Mouse (Mus musculus) kidney, adult 2 months (tissue): ENCODE measurements at regions not wholly inside any gene's neighbourhood (a gene's known extent, or its start where the extent isn't known, plus 50 kb on each side); places are given as distances from the start of the nearest gene placed in this dataset.

Source experiments
- DNase-seq: peaks from one replicate; pipeline ENCODE4 v3.0.0; 2021
- H3K27ac ChIP-seq: fragments of 200-500 bp; 2 replicates; pipeline ENCODE4 v1.5.1; 2012; ENCODE audit warnings: low read depth, low read length, control low read depth, inconsistent platforms; ENCODE audit not compliant: insufficient read depth
- H3K27me3 ChIP-seq: fragments of 200-500 bp; replicated peaks from 2 replicates; pipeline ENCODE4 v1.6.1; 2012; ENCODE audit warnings: mild to moderate bottlenecking, moderate library complexity, low read length, inconsistent platforms; ENCODE audit not compliant: control insufficient read depth, insufficient read depth
- H3K36me3 ChIP-seq: fragments of 200-500 bp; 2 replicates; pipeline ENCODE4 v1.6.1; 2012; ENCODE audit warnings: mild to moderate bottlenecking, moderate library complexity, low read length, inconsistent platforms; ENCODE audit not compliant: control insufficient read depth, insufficient read depth
- H3K4me1 ChIP-seq: fragments of 200-500 bp; 2 replicates; pipeline ENCODE4 v1.6.1; 2011; ENCODE audit warnings: low read length; ENCODE audit not compliant: control insufficient read depth, insufficient read depth
- H3K4me3 ChIP-seq: fragments of 200-500 bp; 2 replicates; pipeline ENCODE4 v1.5.1; 2011; ENCODE audit warnings: mild to moderate bottlenecking, low read depth, low read length, control low read depth; ENCODE audit not compliant: insufficient read depth
- CTCF ChIP-seq: fragments of 200-500 bp; conservative IDR thresholded peaks from 2 replicates; pipeline ENCODE4 v1.5.1; 2011; ENCODE audit warnings: low read depth, mild to moderate bottlenecking, control low read depth, low read length, moderate library complexity, mixed read lengths; ENCODE audit not compliant: insufficient read depth, insufficient read length
- POLR2A ChIP-seq: fragments of 200-500 bp; IDR thresholded peaks from one replicate; pipeline ENCODE4 v1.6.1; 2011; ENCODE audit warnings: low read depth, low read length, control low read depth
- WGBS: fragments of 180-500 bp; shearing (Covaris S2); methylation state at CpG from one replicate; pipeline ENCODE4 v1.1.7; 2018; 5-methylcytosine and 5-hydroxymethylcytosine counted together

DNA sequence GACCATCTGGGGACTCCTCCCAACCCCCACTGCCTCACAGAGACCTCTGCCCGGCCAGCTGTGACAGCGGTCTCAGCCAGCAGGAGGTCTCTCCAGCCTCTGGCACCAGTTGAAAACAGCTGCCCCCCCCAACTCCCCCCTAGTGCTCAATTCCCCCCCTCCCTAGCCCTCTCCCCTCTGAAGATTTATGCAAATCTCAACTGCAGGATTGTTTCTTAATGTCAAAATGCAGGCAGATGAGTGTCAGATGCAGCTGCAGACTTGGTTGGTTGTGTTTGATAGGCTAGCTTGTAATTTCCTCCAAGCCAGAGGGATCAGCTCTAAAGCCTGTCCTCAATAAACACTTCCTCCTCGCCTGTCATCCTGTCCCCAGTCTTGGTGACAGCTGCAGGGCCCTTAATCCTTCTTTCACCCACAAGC, 317.7 kb downstream of the Mroh4 start:
- no peak overlapping the region for H3K4me3 ChIP-seq
- 20% methylated on average over 3 of the region's 3 CpGs for WGBS
- H3K4me1 ChIP-seq = no peaks in the 10 kb centered on the region
- no peak for DNase-seq
- H3K27me3 ChIP-seq = no peaks in the 10 kb centered on the region
- no peaks in the 10 kb centered on the region for H3K36me3 ChIP-seq
- TF ChIP-seq CTCF (no peak), POLR2A (no peak)
- no peak overlapping the region for H3K27ac ChIP-seq

DNA sequence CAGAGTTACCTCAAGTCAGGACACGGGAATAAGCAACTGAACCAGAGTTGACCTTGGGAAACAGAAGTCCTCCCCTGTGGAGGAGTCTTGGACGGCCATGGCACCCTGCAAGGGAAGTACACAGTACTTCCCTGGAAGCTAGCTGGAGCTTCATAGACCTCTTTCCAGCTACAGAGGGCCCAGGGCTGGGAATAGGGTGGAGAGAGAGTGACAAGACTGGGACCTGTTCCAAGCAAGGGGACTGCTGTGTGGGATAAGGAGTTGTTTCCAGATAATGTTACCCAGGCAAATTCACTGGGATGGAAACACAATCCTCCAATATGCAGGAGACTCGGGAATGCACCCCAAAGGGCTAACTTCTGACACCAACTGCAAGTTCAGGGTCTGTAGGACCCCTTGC, 325.1 kb downstream of the Mroh4 start:
- WGBS = 28% methylated on average over 3 of the region's 3 CpGs
- H3K36me3 ChIP-seq = no peaks in the 10 kb centered on the region
- TF ChIP-seq CTCF = no peak
- no peak for TF ChIP-seq POLR2A
- no peak overlapping the region for H3K4me3 ChIP-seq
- no peak overlapping the region for H3K27ac ChIP-seq
- H3K27me3 ChIP-seq = no peaks in the 10 kb centered on the region
- DNase-seq = no peak
- no peaks in the 10 kb centered on the region for H3K4me1 ChIP-seq

DNA sequence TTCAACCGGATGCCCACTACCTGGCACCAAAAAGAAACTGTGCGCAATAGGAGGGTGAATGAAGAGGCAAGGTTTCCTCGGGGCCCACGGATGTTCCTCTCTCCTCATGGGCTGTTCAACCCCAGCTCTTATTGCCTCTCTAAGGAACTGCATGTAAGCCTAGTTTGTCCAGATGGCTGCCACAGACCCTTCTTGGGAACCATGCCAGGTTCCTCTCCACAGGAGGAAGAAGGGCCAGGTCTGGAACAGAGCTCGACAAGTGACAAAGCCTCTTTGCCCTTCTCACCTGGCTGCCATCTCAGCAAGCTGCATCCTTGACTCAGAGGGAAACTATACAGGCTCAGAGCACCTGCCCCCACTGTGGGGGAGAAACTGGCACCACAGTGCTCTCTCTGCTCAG, 329.6 kb downstream of the Mroh4 start:
- no peak overlapping the region for H3K4me3 ChIP-seq
- no peak overlapping the region for H3K27ac ChIP-seq
- 89% methylated on average over 5 of the region's 5 CpGs for WGBS
- no peaks in the 10 kb centered on the region for H3K4me1 ChIP-seq
- no peak for DNase-seq
- TF ChIP-seq POLR2A (no peak), CTCF (no peak)
- no peaks in the 10 kb centered on the region for H3K27me3 ChIP-seq
- no peaks in the 10 kb centered on the region for H3K36me3 ChIP-seq

DNA sequence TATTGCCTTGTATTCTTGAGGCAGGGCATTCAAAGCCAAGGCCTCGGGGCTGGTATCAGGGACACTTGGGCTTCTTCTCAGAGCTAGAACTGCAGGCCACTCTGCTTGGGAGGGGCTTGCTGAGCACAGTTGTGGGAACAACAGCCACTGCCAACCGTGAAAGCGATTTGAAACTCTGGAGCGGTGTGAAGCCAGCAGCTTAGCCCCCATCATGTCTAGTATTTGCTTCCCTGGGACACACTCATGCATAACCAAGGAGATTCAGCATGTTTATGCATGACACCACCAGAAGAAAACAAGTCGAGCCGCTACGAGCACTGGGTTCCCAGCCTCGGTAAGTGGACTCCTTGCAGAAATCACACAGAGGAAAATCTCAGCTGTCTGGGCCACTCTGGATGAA, 339.9 kb downstream of the Mroh4 start:
- TF ChIP-seq POLR2A (no peak), CTCF (no peak)
- Histone ChIP-seq H3K4me3 (no peak overlapping the region), H3K27ac (no peak overlapping the region), H3K4me1 (no peaks in the 10 kb centered on the region), H3K27me3 (no peaks in the 10 kb centered on the region), H3K36me3 (no peaks in the 10 kb centered on the region)
- no peak for DNase-seq
- 36% methylated on average over 8 of the region's 8 CpGs for WGBS

DNA sequence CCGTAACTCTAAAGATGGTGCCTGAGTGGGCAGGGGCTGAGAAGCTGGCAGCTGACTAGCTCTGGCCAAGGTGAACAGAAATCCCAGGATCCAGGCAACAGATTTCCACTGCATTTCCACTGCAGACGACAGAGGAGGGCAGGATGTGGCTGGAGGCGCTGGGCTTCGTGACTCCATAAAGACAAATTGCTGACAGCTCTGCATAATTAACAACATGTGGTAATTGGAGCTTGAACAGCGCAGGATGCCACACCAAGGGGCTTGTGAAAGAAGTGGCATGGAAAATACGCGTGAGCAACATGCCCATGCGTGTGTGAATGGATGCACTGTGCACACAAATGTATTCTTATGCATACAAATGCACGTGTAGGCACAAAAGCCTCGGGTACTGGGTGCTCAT, 341.5 kb downstream of the Mroh4 start:
- Histone ChIP-seq H3K27ac (no peak overlapping the region), H3K36me3 (no peaks in the 10 kb centered on the region), H3K27me3 (no peaks in the 10 kb centered on the region), H3K4me1 (no peaks in the 10 kb centered on the region), H3K4me3 (no peak overlapping the region)
- WGBS = 59% methylated on average over 10 of the region's 10 CpGs
- TF ChIP-seq POLR2A (no peak), CTCF (no peak)
- no peak for DNase-seq

DNA sequence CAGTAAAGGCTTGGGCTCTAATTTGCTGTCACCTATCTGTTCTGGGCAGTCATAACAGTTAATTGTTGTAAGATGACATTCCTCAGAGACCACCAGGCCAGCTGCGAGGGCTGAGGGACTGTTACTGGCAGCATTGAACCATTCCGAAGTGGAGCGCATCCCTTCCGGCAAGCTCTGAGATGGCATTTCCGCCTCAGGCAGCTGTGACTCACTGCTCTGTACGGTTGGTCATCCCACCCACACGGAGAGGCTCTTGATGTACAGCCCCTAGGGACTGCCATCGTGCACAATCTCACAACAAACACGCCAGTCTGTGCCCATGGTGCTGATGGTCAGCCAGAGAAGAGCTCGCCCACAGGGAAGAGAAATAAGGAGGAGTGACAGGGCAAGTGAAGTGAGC, 342.0 kb downstream of the Mroh4 start:
- no peaks in the 10 kb centered on the region for H3K4me1 ChIP-seq
- no peak overlapping the region for H3K4me3 ChIP-seq
- H3K27ac ChIP-seq = no peak overlapping the region
- no peak for DNase-seq
- no peaks in the 10 kb centered on the region for H3K36me3 ChIP-seq
- WGBS = 71% methylated on average over 10 of the region's 10 CpGs
- no peaks in the 10 kb centered on the region for H3K27me3 ChIP-seq
- TF ChIP-seq POLR2A = no peak
- TF ChIP-seq CTCF = no peak

DNA sequence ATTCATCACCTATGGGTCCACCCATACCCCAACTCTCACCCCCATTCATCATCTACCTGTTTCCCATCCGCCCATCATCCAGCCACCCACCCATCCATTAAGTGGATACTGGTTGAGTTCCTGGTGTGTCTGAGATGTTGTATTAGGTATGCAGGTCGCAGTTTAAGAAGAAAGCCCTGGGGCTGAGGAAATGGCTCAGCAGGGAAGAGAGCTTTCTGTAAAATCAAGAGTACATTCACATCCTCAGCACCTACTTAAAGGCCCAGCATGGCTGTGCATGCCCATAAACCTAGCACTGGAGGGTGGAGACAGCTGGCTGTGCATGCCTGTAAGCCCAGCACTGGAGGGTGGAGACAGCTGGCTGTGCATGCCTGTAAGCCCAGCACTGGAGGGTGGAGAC, 348.7 kb downstream of the Mroh4 start:
- Histone ChIP-seq H3K27ac (no peak overlapping the region), H3K27me3 (no peaks in the 10 kb centered on the region), H3K4me3 (no peak overlapping the region), H3K4me1 (no peaks in the 10 kb centered on the region), H3K36me3 (no peaks in the 10 kb centered on the region)
- WGBS = 78% methylated on average over 2 of the region's 2 CpGs
- DNase-seq = no peak
- TF ChIP-seq POLR2A (no peak), CTCF (no peak)

DNA sequence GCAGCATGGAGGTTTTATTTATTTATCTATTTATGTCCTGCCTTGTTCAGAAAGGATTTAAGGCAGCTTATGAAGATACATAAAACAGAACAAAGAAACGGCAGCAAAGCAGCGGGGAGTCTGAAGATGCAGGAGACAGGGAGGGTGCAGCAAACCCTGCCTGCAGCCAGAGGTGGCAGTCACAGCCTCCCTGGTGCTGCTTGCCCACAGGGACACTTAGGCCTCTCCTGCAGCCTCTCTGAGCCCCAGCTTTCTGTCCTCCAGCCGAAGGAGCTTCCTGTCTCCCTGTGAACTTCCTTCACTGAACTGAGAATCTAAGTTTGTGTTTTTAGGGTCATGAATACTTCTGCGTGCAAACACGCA, 353.0 kb downstream of the Mroh4 start:
- TF ChIP-seq POLR2A = no peak
- TF ChIP-seq CTCF = no peak
- Histone ChIP-seq H3K4me1 (no peaks in the 10 kb centered on the region), H3K27me3 (no peaks in the 10 kb centered on the region), H3K36me3 (no peaks in the 10 kb centered on the region), H3K4me3 (no peak overlapping the region), H3K27ac (no peak overlapping the region)
- 55% methylated on average over 5 of the region's 5 CpGs for whole genome bisulfite sequencing
- no peak for DNase-seq
